Mouse (Mus musculus) liver, postnatal 0 days (tissue): Measurements from ENCODE around the gene Laptm5. TPM values are rescaled to one million over a fixed set of nuclear protein-coding genes. Genes with fewer than 3 reads are reported as not detected.

ENCODE experiments used
- ATAC-seq: fragments of 200-750 bp; cut with Nextera tagmentation; 2 replicates; pipeline ENCODE4 v1.8.0; 2017; ENCODE audit warnings: mild to moderate bottlenecking, moderate library complexity
- DNase-seq: peaks from one replicate; pipeline ENCODE4 v3.0.0-alpha.2; 2016
- H3K27ac ChIP-seq: fragments of 300-500 bp; sonication (generic); 2 replicates; pipeline ENCODE4 v1.5.1; 2014; ENCODE audit warnings: antibody characterized with exemption, moderate library complexity, mild to moderate bottlenecking, low read depth
- H3K27me3 ChIP-seq: fragments of 300-500 bp; sonication (generic); 2 replicates; pipeline ENCODE4 v1.6.1; 2014; ENCODE audit warnings: low read length, control low read depth, mixed read lengths; ENCODE audit not compliant: insufficient read depth
- H3K36me3 ChIP-seq: fragments of 300-500 bp; sonication (generic); replicated peaks from 2 replicates; pipeline ENCODE4 v1.6.1; 2014; ENCODE audit warnings: mild to moderate bottlenecking, control low read depth, low read length, moderate library complexity, mixed read lengths; ENCODE audit not compliant: insufficient read depth
- H3K4me1 ChIP-seq: fragments of 300-500 bp; sonication (generic); 2 replicates; pipeline ENCODE4 v1.6.1; 2014; ENCODE audit warnings: antibody characterized with exemption, mild to moderate bottlenecking, control low read depth; ENCODE audit not compliant: insufficient read depth
- H3K4me2 ChIP-seq: fragments of 300-500 bp; sonication (generic); 2 replicates; pipeline ENCODE4 v1.6.1; 2014; ENCODE audit warnings: low read depth, mild to moderate bottlenecking, low read length, moderate library complexity, mixed read lengths
- H3K4me3 ChIP-seq: fragments of 300-500 bp; sonication (generic); 2 replicates; pipeline ENCODE4 v1.5.1; 2014; ENCODE audit warnings: low read depth, low read length
- H3K9ac ChIP-seq: fragments of 300-500 bp; sonication (generic); replicated peaks from 2 replicates; pipeline ENCODE4 v1.6.1; 2014; ENCODE audit warnings: mild to moderate bottlenecking, moderate library complexity
- H3K9me3 ChIP-seq: fragments of 300-500 bp; sonication (generic); 2 replicates; pipeline ENCODE4 v1.6.1; 2016; ENCODE audit warnings: mild to moderate bottlenecking, control low read depth, low read length, mixed read lengths
- CTCF ChIP-seq: sonication (generic); IDR thresholded peaks from 2 replicates; pipeline ENCODE4 v1.5.1; 2016; ENCODE audit warnings: antibody characterized with exemption, low read depth
- EP300 ChIP-seq: IDR thresholded peaks from 2 replicates; pipeline ENCODE4 v1.6.1; 2016; ENCODE audit warnings: antibody characterized with exemption, low read depth, mild to moderate bottlenecking
- WGBS: fragments of 180-500 bp; shearing (Covaris S2); extraction: QIAGEN DNeasy Blood & Tissue Kit; methylation state at CpG from one replicate; pipeline ENCODE4 v1.1.7; 2014; ENCODE audit not compliant: insufficient replicate concordance; 5-methylcytosine and 5-hydroxymethylcytosine counted together
- polyA plus RNA-seq: library from polyadenylated mRNA; unstranded; fragments of >200 nt; fragmentation: Nextera tagmentation; extraction: Ambion mirVana; gene quantifications from 2 replicates; pipeline ENCODE4 v1.2.1, GENCODE M21; 2015

Gene Laptm5
- polyA plus RNA-seq, 1 experiment from 2014 or later = 113 TPM

- Histone ChIP-seq H3K9ac (no peak overlapping the region), H3K9me3 (no peaks in the 10 kb centered on the region), H3K4me2 (no peak overlapping the region), H3K4me1 (no peaks in the 10 kb centered on the region), H3K4me3 (no peak overlapping the region), H3K36me3 (no peaks in the 10 kb centered on the region), H3K27ac (no peak overlapping the region), H3K27me3 (peaks cover 7% of the 10 kb centered on the region; the same call in 1 of the 2 replicates)
- DNase-seq = no peak
- TF ChIP-seq CTCF (peak; percentile 54), EP300 (no peak)
- ATAC-seq = no peak
- WGBS = 70% methylated on average over 5 of the region's 5 CpGs
These were observed 39.5 kb upstream of the Laptm5 start for GRCm38 (mm10) chr4:130873440-130873839.

DNA sequence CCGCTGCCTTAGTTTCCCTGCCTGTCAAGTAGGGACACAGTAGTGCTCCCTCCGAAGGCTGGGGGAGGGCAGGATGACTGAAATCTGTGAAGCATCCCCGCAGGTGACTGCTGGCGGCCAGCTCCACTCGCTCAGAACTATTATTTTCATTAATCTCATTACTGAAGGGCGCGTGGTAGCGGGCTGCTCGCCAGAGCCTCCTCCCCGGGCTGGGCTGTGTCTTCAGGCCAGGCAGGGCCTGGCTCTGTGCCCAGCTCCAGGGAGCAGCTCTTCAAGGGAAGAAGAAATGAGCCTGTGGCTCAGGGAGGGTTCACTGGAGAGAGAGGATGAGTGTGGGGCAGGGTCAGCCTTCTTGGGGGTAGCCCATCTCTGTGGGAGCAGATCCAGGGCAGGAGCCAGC lies 38.3 kb upstream of the Laptm5 start:
- H3K4me2 ChIP-seq = no peak overlapping the region

GRCm38 (mm10) chr4:130876016-130876726 lies 36.8 kb upstream of the Laptm5 start:
- H3K36me3 ChIP-seq = no peaks in the 10 kb centered on the region
- no peak overlapping the region for H3K4me2 ChIP-seq
- H3K9ac ChIP-seq = no peak overlapping the region
- TF ChIP-seq EP300 = no peak
- no peak for TF ChIP-seq CTCF
- no peak overlapping the region for H3K27ac ChIP-seq
- peaks cover 7% of the 10 kb centered on the region; the same call in 1 of the 2 replicates for H3K27me3 ChIP-seq
- no peak overlapping the region for H3K4me3 ChIP-seq
- DNase-seq (no peak), ATAC-seq (no peak)
- no peaks in the 10 kb centered on the region for H3K4me1 ChIP-seq
- 53% methylated on average over 14 of the region's 14 CpGs for WGBS
- no peaks in the 10 kb centered on the region for H3K9me3 ChIP-seq

More for the DNA sequence above, 38.3 kb upstream of the Laptm5 start:
- H3K36me3 ChIP-seq = no peaks in the 10 kb centered on the region
- H3K4me3 ChIP-seq = no peak overlapping the region
- no peak overlapping the region for H3K9ac ChIP-seq
- TF ChIP-seq EP300 (no peak), CTCF (no peak)
- H3K27me3 ChIP-seq = peaks cover 7% of the 10 kb centered on the region; the same call in 1 of the 2 replicates
- 47% methylated on average over 10 of the region's 10 CpGs for WGBS
- H3K9me3 ChIP-seq = no peaks in the 10 kb centered on the region
- peak; percentile 24 for DNase-seq
- no peak for ATAC-seq
- H3K4me1 ChIP-seq = no peaks in the 10 kb centered on the region
- H3K27ac ChIP-seq = no peak overlapping the region

DNA sequence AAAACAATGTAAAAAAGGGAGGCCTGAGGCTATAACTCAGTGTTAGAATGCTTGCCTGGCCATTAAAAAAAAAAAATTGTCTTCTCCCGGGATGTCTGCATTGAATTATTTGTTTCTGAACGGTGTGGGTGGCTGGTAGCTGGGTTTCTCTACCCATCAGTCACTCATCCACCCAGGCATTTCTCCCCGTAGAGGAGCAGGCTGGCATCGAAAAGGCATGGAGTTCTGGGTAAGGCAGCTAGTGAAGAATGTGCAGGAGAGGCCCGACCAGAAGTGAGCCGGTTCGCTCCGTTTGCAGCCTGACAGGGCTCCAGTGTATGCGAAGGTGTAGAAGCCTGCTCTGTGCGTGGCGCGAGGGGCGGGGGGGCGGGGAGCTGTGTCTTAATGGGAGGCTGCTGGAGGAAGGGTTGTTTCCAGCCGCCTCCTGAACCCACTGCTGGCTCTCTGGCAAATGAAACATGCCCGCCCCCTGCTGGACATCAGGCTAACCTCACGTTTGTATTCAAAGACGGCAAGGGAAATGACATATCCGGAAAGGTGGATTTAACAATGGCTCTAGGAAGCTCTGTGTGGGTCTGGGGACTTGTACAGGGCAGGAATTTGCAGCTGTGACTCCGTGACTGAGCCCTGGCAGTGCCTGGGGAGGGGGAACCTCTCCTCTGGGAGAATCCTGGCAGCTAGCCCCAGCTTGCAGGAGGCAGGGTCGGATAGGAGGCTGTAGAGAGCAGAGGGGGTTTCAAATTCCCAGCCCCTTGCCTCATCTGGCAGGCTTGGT lies 34.5 kb upstream of the Laptm5 start:
- Histone ChIP-seq H3K27me3 (peaks cover 7% of the 10 kb centered on the region; the same call in 1 of the 2 replicates), H3K4me3 (no peak overlapping the region), H3K4me2 (peak overlapping the region; percentile 46), H3K9me3 (no peaks in the 10 kb centered on the region), H3K36me3 (no peaks in the 10 kb centered on the region), H3K9ac (no peak overlapping the region), H3K27ac (no peak overlapping the region), H3K4me1 (no peaks in the 10 kb centered on the region)
- TF ChIP-seq EP300 = no peak
- peak; percentile 87 for TF ChIP-seq CTCF
- ATAC-seq = 0 out of 2 replicates have a peak, but pooled peaks have one; percentile 23
- DNase-seq = peak; percentile 88
- 11% methylated on average over 20 of the region's 21 CpGs for WGBS

- peaks cover 7% of the 10 kb centered on the region; the same call in 1 of the 2 replicates for H3K27me3 ChIP-seq
- 71% methylated on average over 1 of the region's 1 CpGs for WGBS
- H3K27ac ChIP-seq = no peak overlapping the region
- H3K9ac ChIP-seq = no peak overlapping the region
- ATAC-seq = no peak
- TF ChIP-seq EP300 (no peak), CTCF (no peak)
- no peaks in the 10 kb centered on the region for H3K36me3 ChIP-seq
- no peaks in the 10 kb centered on the region for H3K9me3 ChIP-seq
- H3K4me3 ChIP-seq = no peak overlapping the region
- no peak for DNase-seq
- H3K4me2 ChIP-seq = no peak overlapping the region
- H3K4me1 ChIP-seq = no peaks in the 10 kb centered on the region
These were observed 33.9 kb upstream of the Laptm5 start for GRCm38 (mm10) chr4:130879048-130879384.

GRCm38 (mm10) chr4:130881336-130881735 lies 31.6 kb upstream of the Laptm5 start:
- WGBS = 72% methylated on average over 5 of the region's 5 CpGs
- ATAC-seq = no peak

More at GRCm38 (mm10) chr4:130881336-130881735, 31.6 kb upstream of the Laptm5 start:
- Histone ChIP-seq H3K36me3 (no peaks in the 10 kb centered on the region), H3K9ac (no peak overlapping the region), H3K27ac (no peak overlapping the region), H3K4me3 (no peak overlapping the region), H3K9me3 (no peaks in the 10 kb centered on the region), H3K27me3 (no peaks in the 10 kb centered on the region), H3K4me2 (no peak overlapping the region), H3K4me1 (no peaks in the 10 kb centered on the region)
- no peak for DNase-seq
- TF ChIP-seq CTCF (no peak), EP300 (no peak)
